ENCODE assay signal across 24 mouse cellular contexts in the genomic region with DNA sequence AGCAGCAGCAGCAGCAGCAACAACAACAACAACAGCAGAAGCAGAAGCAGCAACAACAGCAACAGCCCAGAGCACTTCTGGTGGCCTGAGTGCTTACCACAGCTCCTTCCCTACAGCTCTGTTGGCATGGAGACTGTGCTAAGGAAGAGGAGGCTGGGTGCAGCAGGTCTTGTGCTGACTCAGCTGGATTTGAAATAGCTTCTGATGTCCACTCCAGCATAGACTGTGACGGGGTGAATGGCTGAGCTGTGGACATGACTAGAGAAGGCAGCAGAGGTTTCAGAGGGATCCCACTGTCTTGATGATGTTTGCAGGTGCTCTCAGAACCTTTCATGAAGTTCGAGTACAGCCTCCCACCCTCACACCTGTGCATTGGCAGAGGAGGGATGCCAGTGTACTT.
A peak's percentile ranks its signal among the peaks of the same experiment; 100 is the strongest.
DNase-seq lines count a peak whose midpoint lies in the region; ATAC-seq and TF ChIP-seq lines count a peak whose summit lies in the region.
"Had no signal": no experiment of that assay in that cellular context is flagged by ENCODE, and none has a peak within 500 bp of the region (broad histone marks: within the 10 kb centered on the region; RNA-seq: fewer than 3 reads in every experiment).

No protein-coding gene starts in this region.

- no peak overlapping the region for H3K4me3 ChIP-seq in CH12.LX (replicated peaks in 1 of 3; ENCODE audit: low read depth in 2 of 3, low read length in 2 of 3, poor library complexity in 1 of 3)
- H3K4me3 ChIP-seq in intestine, postnatal 0 days (ENCODE audit: low read depth, low read length), result no peak overlapping the region
- H3K4me3 ChIP-seq in midbrain, postnatal 0 days (ENCODE audit: low read depth, low read length), result no peak overlapping the region
- H3K4me3 ChIP-seq: embryonic facial prominence, embryonic 10.5 days; embryonic facial prominence, embryonic 12.5 days; forebrain, embryonic 13.5 days; forebrain, embryonic 15.5 days had no signal

- H3K79me2 ChIP-seq in CH12.LX (replicated peaks; ENCODE audit: control insufficient read depth, extremely low read depth, insufficient read depth, poor library complexity, severe bottlenecking), result no peaks in the 10 kb centered on the region

- TF ChIP-seq CTCF in CH12.LX (conservative IDR thresholded peaks at IDR 0.05 in 1 of 2, IDR thresholded peaks at IDR 0.05 in 1 of 2; ENCODE audit: low read depth in 2 of 2, low read length in 2 of 2), result no peak
- TF ChIP-seq CTCF in intestine, postnatal 0 days (IDR thresholded peaks at IDR 0.05; ENCODE audit: low read depth), result no peak
- no peak for TF ChIP-seq CTCF in midbrain, postnatal 0 days (IDR thresholded peaks at IDR 0.05)

- DNase-seq in heart, adult 11 months, result peak; percentile 71
- no peak for DNase-seq in heart, adult 9 months (ENCODE audit: low spot score in 2 of 2)
- peak; percentile 21 for DNase-seq in 3134 (ENCODE audit: extremely low read depth, insufficient read length, low spot score)
- DNase-seq in CH12.LX (ENCODE audit: extremely low read depth), result no peak
- DNase-seq in midbrain, postnatal 0 days (ENCODE audit: low spot score), result no peak
- DNase-seq: adrenal gland, adult 8-10 months; adrenal gland, postnatal 14 days; adrenal gland, postnatal 36 days; B cell, adult 2 months; cerebellum, adult 11-12 months; cerebellum, adult 2 months; cerebellum, adult 9-10 months; cerebellum, postnatal 10 days; cerebellum, postnatal 25 days; forebrain, postnatal 0 days had no signal

- ATAC-seq in intestine, postnatal 0 days, result no peak
- ATAC-seq in midbrain, postnatal 0 days (ENCODE audit: low FRiP score), result no peak
- ATAC-seq: activated CD4-positive, CD25-positive, alpha-beta regulatory T cell, adult 4 months; CD4-positive, CD25-positive, alpha-beta regulatory T cell, adult 4 months; forebrain, embryonic 13.5 days; forebrain, embryonic 15.5 days; forebrain, postnatal 0 days; Patski had no signal

- H3K9me3 ChIP-seq in CH12.LX (replicated peaks; ENCODE audit: low read length), result no peaks in the 10 kb centered on the region
- H3K9me3 ChIP-seq in intestine, postnatal 0 days (ENCODE audit: control insufficient read depth), result no peaks in the 10 kb centered on the region
- no peaks in the 10 kb centered on the region for H3K9me3 ChIP-seq in midbrain, postnatal 0 days (ENCODE audit: low read length)
- H3K9me3 ChIP-seq: embryonic facial prominence, embryonic 10.5 days; embryonic facial prominence, embryonic 12.5 days; forebrain, embryonic 13.5 days; forebrain, embryonic 15.5 days; G1E had no signal

- no peak for TF ChIP-seq POLR2A in CH12.LX (IDR thresholded peaks at IDR 0.05; ENCODE audit: low read depth, low read length)

- TF ChIP-seq RAD21 in CH12.LX (IDR thresholded peaks at IDR 0.05; ENCODE audit: low read depth, low read length), result no peak

- no peaks in the 10 kb centered on the region for H3K4me1 ChIP-seq in CH12.LX (ENCODE audit: control insufficient read depth in 1 of 2, insufficient read depth in 2 of 2)
- H3K4me1 ChIP-seq in intestine, postnatal 0 days (replicated peaks; ENCODE audit: control insufficient read depth, insufficient read depth, low read length), result no peaks in the 10 kb centered on the region; the same call in 1 of the 2 replicates
- H3K4me1 ChIP-seq in midbrain, postnatal 0 days (ENCODE audit: insufficient read depth, low read length), result no peaks in the 10 kb centered on the region
- H3K4me1 ChIP-seq: forebrain, embryonic 13.5 days; forebrain, embryonic 15.5 days had no signal

- 73% methylated on average over 2 of the region's 2 CpGs for WGBS in intestine, postnatal 0 days
- whole genome bisulfite sequencing in midbrain, postnatal 0 days, result 60% methylated on average over 2 of the region's 2 CpGs

- H3K4me2 ChIP-seq in CH12.LX (ENCODE audit: insufficient read depth, low read depth, poor library complexity, severe bottlenecking), result no peak overlapping the region
- H3K4me2 ChIP-seq in intestine, postnatal 0 days (replicated peaks; ENCODE audit: low read depth), result no peak overlapping the region
- H3K4me2 ChIP-seq in midbrain, postnatal 0 days (ENCODE audit: low read depth, low read length, poor library complexity, severe bottlenecking), result no peak overlapping the region
- H3K4me2 ChIP-seq: embryonic facial prominence, embryonic 12.5 days; forebrain, embryonic 13.5 days; forebrain, embryonic 15.5 days had no signal

- no peak overlapping the region for H3K27ac ChIP-seq in CH12.LX (ENCODE audit: insufficient read depth, low read depth)
- no peak overlapping the region for H3K27ac ChIP-seq in intestine, postnatal 0 days (ENCODE audit: low read depth, low read length)
- H3K27ac ChIP-seq in midbrain, postnatal 0 days (ENCODE audit: low read depth, low read length), result no peak overlapping the region
- H3K27ac ChIP-seq: embryonic facial prominence, embryonic 10.5 days; embryonic facial prominence, embryonic 12.5 days; forebrain, embryonic 13.5 days; forebrain, embryonic 15.5 days had no signal

- peaks cover 62% of the 10 kb centered on the region for H3K27me3 ChIP-seq in CH12.LX (replicated peaks)
- no peaks in the 10 kb centered on the region for H3K27me3 ChIP-seq in intestine, postnatal 0 days (replicated peaks; ENCODE audit: control insufficient read depth, insufficient read depth, low read length)
- no peaks in the 10 kb centered on the region for H3K27me3 ChIP-seq in midbrain, postnatal 0 days (ENCODE audit: insufficient read depth, low read length)
- H3K27me3 ChIP-seq: embryonic facial prominence, embryonic 12.5 days; forebrain, embryonic 13.5 days; forebrain, embryonic 15.5 days; Patski had no signal

- no peak for TF ChIP-seq EP300 in CH12.LX (IDR thresholded peaks at IDR 0.05; ENCODE audit: low read length)

- dilution Hi-C loops in CH12.LX (cut with MboI; ENCODE audit: extremely low pct_ligation_motif_present, extremely low pct_unique_long_range_greater_than_20kb, low sequenced_read_pairs), result no loop called here

- in situ Hi-C loops in CH12.LX (cut with MboI; ENCODE audit: low pct_ligation_motif_present, low pct_unique_long_range_greater_than_20kb, low sequenced_read_pairs), result no loop called here

- no peaks in the 10 kb centered on the region for H3K36me3 ChIP-seq in CH12.LX (replicated peaks in 1 of 2; ENCODE audit: control insufficient read depth in 1 of 2, insufficient read depth in 1 of 2, low read length in 1 of 2)
- no peaks in the 10 kb centered on the region for H3K36me3 ChIP-seq in intestine, postnatal 0 days (ENCODE audit: control insufficient read depth, insufficient read depth)
- H3K36me3 ChIP-seq in midbrain, postnatal 0 days (ENCODE audit: insufficient read depth, low read length), result no peaks in the 10 kb centered on the region
- H3K36me3 ChIP-seq: embryonic facial prominence, embryonic 10.5 days; embryonic facial prominence, embryonic 12.5 days; forebrain, embryonic 15.5 days; G1E had no signal

- H3K9ac ChIP-seq in CH12.LX (ENCODE audit: insufficient read depth, low read depth), result no peak overlapping the region
- H3K9ac ChIP-seq in intestine, postnatal 0 days (ENCODE audit: low read depth, low read length), result no peak overlapping the region
- H3K9ac ChIP-seq in midbrain, postnatal 0 days (replicated peaks; ENCODE audit: low read length, poor library complexity, severe bottlenecking), result no peak overlapping the region
- H3K9ac ChIP-seq: embryonic facial prominence, embryonic 12.5 days; forebrain, embryonic 13.5 days; forebrain, embryonic 15.5 days; forebrain, postnatal 0 days had no signal

TF ChIP-seq in CH12.LX, 34 proteins besides CTCF, POLR2A, EP300 and RAD21:
- TF ChIP-seq MAFK (IDR thresholded peaks at IDR 0.05; ENCODE audit: insufficient replicate concordance, low read length) (peak; percentile 80), HCFC1 (IDR thresholded peaks at IDR 0.05; ENCODE audit: low read depth, low read length) (no peak)

Comparison
In these comparisons a context has a peak if more than half of its experiments do, and no peak if none do; other contexts are left out.
1. DNase-seq: peak in heart, adult 11 months (single experiment) and 3134 (single experiment); none in heart, adult 9 months (0 of 2), CH12.LX (single experiment) and midbrain, postnatal 0 days (single experiment).